Mouse (Mus musculus): ENCODE data around the gene Gprc5b. TPM values are rescaled to one million over a fixed set of nuclear protein-coding genes. Genes with fewer than 3 reads are reported as not detected.

Gene Gprc5b
- total RNA-seq, 4 experiments from 2014 or later, result 13.9 to 24.2 (median 19.7) TPM

GRCm38 (mm10) chr7:118953626-118954282, 41.3 kb downstream of the Gprc5b start:
- no peak for DNase-seq (ENCODE audit: low spot score in 2 of 2)

GRCm38 (mm10) chr7:118949749-118950148, 45.3 kb downstream of the Gprc5b start:
- DNase-seq (ENCODE audit: low spot score in 2 of 2), result no peak

GRCm38 (mm10) chr7:118948677-118949282, 46.2 kb downstream of the Gprc5b start:
- no peak for DNase-seq (ENCODE audit: low spot score in 2 of 2)

- no peak for DNase-seq (ENCODE audit: low spot score in 2 of 2)
Observed at GRCm38 (mm10) chr7:118947241-118947640, 47.8 kb downstream of the Gprc5b start.

GRCm38 (mm10) chr7:118944884-118945283, 50.1 kb downstream of the Gprc5b start:
- no peak for DNase-seq (ENCODE audit: low spot score in 2 of 2)

GRCm38 (mm10) chr7:118943170-118943569, 51.8 kb downstream of the Gprc5b start:
- DNase-seq (ENCODE audit: low spot score in 2 of 2), result no peak

- DNase-seq (ENCODE audit: low spot score in 2 of 2), result no peak
Observed at GRCm38 (mm10) chr7:118942297-118942696, 52.7 kb downstream of the Gprc5b start.

GRCm38 (mm10) chr7:118937469-118938387, 57.3 kb downstream of the Gprc5b start:
- DNase-seq (ENCODE audit: low spot score in 2 of 2), result no peak

- no peak for DNase-seq (ENCODE audit: low spot score in 2 of 2)
Observed at GRCm38 (mm10) chr7:118936844-118937243, 58.2 kb downstream of the Gprc5b start.

GRCm38 (mm10) chr7:118935306-118935705, 59.7 kb downstream of the Gprc5b start:
- DNase-seq (ENCODE audit: low spot score in 2 of 2), result peak; percentile 48 to 51

- DNase-seq (ENCODE audit: low spot score in 2 of 2), result no peak
Observed at GRCm38 (mm10) chr7:118931502-118932395, 63.3 kb downstream of the Gprc5b start.

- DNase-seq (ENCODE audit: low spot score in 2 of 2), result peak; percentile 41 to 46
Observed at GRCm38 (mm10) chr7:118929601-118930311, 65.3 kb downstream of the Gprc5b start.

GRCm38 (mm10) chr7:118928916-118929315, 66.1 kb downstream of the Gprc5b start:
- no peak for DNase-seq (ENCODE audit: low spot score in 2 of 2)

GRCm38 (mm10) chr7:118928316-118928715, 66.7 kb downstream of the Gprc5b start:
- peak in 1 of 2 experiments; percentile 37 for DNase-seq (ENCODE audit: low spot score in 2 of 2)

- DNase-seq (ENCODE audit: low spot score in 2 of 2), result no peak
Observed at GRCm38 (mm10) chr7:118927279-118927678, 67.7 kb downstream of the Gprc5b start.

GRCm38 (mm10) chr7:118926516-118927260, 68.3 kb downstream of the Gprc5b start:
- DNase-seq (ENCODE audit: low spot score in 2 of 2), result peak in 1 of 2 experiments; percentile 37

- DNase-seq (ENCODE audit: low spot score in 2 of 2), result no peak
Observed at GRCm38 (mm10) chr7:118925547-118925946, 69.5 kb downstream of the Gprc5b start.

- DNase-seq (ENCODE audit: low spot score in 2 of 2), result no peak
Observed at GRCm38 (mm10) chr7:118922441-118923202, 72.4 kb downstream of the Gprc5b start.
